Mouse (Mus musculus) liver, postnatal 0 days (tissue): Measurements from ENCODE around the gene Fgfr4.

Experiments used
- CTCF ChIP-seq: sonication (generic); IDR thresholded peaks from 2 replicates; pipeline ENCODE4 v1.5.1; 2016; ENCODE audit warnings: antibody characterized with exemption, low read depth
- EP300 ChIP-seq: IDR thresholded peaks from 2 replicates; pipeline ENCODE4 v1.6.1; 2016; ENCODE audit warnings: antibody characterized with exemption, low read depth, mild to moderate bottlenecking

DNA sequence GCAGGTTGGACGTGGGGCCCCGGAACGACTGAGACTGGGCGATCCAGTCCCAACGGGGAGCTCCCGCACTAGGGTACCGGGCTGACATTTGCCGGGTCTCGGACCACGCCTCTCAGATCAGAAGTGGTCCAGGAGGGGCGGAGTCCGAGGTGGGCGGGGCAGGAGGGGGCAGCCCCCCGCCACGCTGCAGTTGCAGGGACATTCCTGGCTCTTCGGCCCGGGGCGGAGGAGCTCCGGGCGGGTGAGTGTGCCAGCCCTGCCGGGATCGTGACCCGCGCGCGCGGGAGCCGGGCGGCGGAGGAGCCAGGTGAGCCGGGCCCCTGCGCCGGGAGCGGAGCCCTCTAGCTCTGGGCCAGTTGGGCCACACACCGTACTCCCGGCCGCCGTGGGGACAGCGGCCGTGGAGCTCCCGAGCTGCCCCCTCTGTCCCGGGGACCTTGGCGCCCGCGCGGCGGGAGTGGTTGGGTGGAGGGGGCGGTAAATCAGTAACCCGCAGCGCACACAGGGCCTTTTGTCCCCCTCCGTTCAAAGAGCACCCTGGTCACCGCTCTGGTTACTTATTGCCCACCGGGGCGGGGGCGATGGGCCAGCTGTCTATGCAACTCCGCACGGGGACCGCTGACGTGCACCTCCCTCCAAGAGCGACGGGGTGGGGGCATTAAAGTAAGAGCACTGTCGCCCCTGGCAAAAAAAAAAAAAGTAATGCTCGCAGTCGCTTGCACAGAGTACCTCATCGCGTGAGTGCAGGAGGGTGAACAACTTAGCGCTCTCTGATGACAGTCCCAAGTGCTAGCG is at the start of gene Fgfr4:
- TF ChIP-seq EP300 (no peak), CTCF (no peak)
